Comparison of ENCODE assay signal across 12 mouse cellular contexts in genomic region chr11:83079487-83080199, GRCm38 (mm10). TPM values are rescaled to one million over a fixed set of nuclear protein-coding genes. Genes with fewer than 3 reads are reported as not detected.
DNase-seq lines count a peak whose midpoint lies in the region; ATAC-seq and TF ChIP-seq lines count a peak whose summit lies in the region.
"Had no signal": no experiment of that assay in that cellular context is flagged by ENCODE, and none has a peak within 500 bp of the region (broad histone marks: within the 10 kb centered on the region; RNA-seq: fewer than 3 reads in every experiment).

No protein-coding gene starts in this region.

- no peak for DNase-seq in gastrocnemius, adult 2 months
- no peak for DNase-seq in gastrocnemius, postnatal 25 days
- DNase-seq in spleen, adult 2 months (ENCODE audit: low read depth in 1 of 2, low spot score in 2 of 2), result peak; percentile 39 to 63
- DNase-seq in spleen, adult 18-20 months, result no peak
- DNase-seq in liver, postnatal 0 days, result no peak
- no peak for DNase-seq in layer of hippocampus, postnatal 36 days
- DNase-seq: cerebellum, postnatal 36 days had no signal

- no peaks in the 10 kb centered on the region for H3K27me3 ChIP-seq in spleen, adult 2 months (ENCODE audit: control insufficient read depth, insufficient read depth, low read length)
- H3K27me3 ChIP-seq in liver, postnatal 0 days (ENCODE audit: insufficient read depth, low read length), result no peaks in the 10 kb centered on the region
- H3K27me3 ChIP-seq in forebrain, embryonic 13.5 days, result no peaks in the 10 kb centered on the region
- H3K27me3 ChIP-seq in midbrain, embryonic 16.5 days (ENCODE audit: control insufficient read depth, insufficient read depth, low read depth, low read length), result no peaks in the 10 kb centered on the region
- H3K27me3 ChIP-seq: kidney, embryonic 15.5 days had no signal

- 28% methylated on average over 9 of the region's 9 CpGs for WGBS in spleen, adult 2 months
- WGBS in liver, postnatal 0 days (ENCODE audit: insufficient replicate concordance), result 24% methylated on average over 9 of the region's 9 CpGs
- WGBS in forebrain, embryonic 13.5 days, result 87% methylated on average over 9 of the region's 9 CpGs
- 88% methylated on average over 9 of the region's 9 CpGs for WGBS in midbrain, embryonic 16.5 days

- intact Hi-C loops in gastrocnemius, adult 2 months (cut with DNase I), result no loop called here

- no peak for TF ChIP-seq CTCF in gastrocnemius, adult 2 months (IDR thresholded peaks at IDR 0.05)
- no peak for TF ChIP-seq CTCF in spleen, adult 2 months (IDR thresholded peaks at IDR 0.05; ENCODE audit: extremely low read depth, insufficient read depth, insufficient read length, insufficient replicate concordance)
- no peak for TF ChIP-seq CTCF in liver, postnatal 0 days (IDR thresholded peaks at IDR 0.05; ENCODE audit: low read depth)

- peak; percentile 5; the same call in 1 of the 2 replicates for TF ChIP-seq POLR2A in spleen, adult 2 months (IDR thresholded peaks at IDR 0.05; ENCODE audit: low read depth, low read length)

- H3K27ac ChIP-seq in gastrocnemius, adult 2 months, result 0 out of 2 replicates have a peak overlapping the region, but pooled peaks have one; percentile 16
- H3K27ac ChIP-seq in spleen, adult 2 months (ENCODE audit: insufficient read depth, low read length), result peak overlapping the region; percentile 99
- peak overlapping the region; percentile 95 for H3K27ac ChIP-seq in liver, postnatal 0 days (ENCODE audit: low read depth)
- H3K27ac ChIP-seq in forebrain, embryonic 13.5 days, result no peak overlapping the region
- no peak overlapping the region for H3K27ac ChIP-seq in midbrain, embryonic 16.5 days (ENCODE audit: low read length)
- H3K27ac ChIP-seq: kidney, embryonic 15.5 days had no signal

- no peak overlapping the region for H3K9ac ChIP-seq in liver, postnatal 0 days (replicated peaks)
- H3K9ac ChIP-seq in forebrain, embryonic 13.5 days, result no peak overlapping the region
- H3K9ac ChIP-seq in midbrain, embryonic 16.5 days (ENCODE audit: low read depth, low read length), result no peak overlapping the region
- H3K9ac ChIP-seq: kidney, embryonic 15.5 days had no signal

- H3K9me3 ChIP-seq in liver, postnatal 0 days (ENCODE audit: low read length), result no peaks in the 10 kb centered on the region
- no peaks in the 10 kb centered on the region for H3K9me3 ChIP-seq in forebrain, embryonic 13.5 days (replicated peaks)
- H3K9me3 ChIP-seq in midbrain, embryonic 16.5 days (replicated peaks; ENCODE audit: control insufficient read depth, low read length, poor library complexity, severe bottlenecking), result no peaks in the 10 kb centered on the region

- H3K4me1 ChIP-seq in spleen, adult 2 months (ENCODE audit: control insufficient read depth, insufficient read depth, insufficient read length), result peaks cover 18% of the 10 kb centered on the region
- H3K4me1 ChIP-seq in liver, postnatal 0 days (ENCODE audit: insufficient read depth), result peaks cover 23% of the 10 kb centered on the region
- H3K4me1 ChIP-seq in forebrain, embryonic 13.5 days, result no peaks in the 10 kb centered on the region
- H3K4me1 ChIP-seq in midbrain, embryonic 16.5 days (ENCODE audit: control insufficient read depth, insufficient read depth, low read length), result no peaks in the 10 kb centered on the region

- no peak overlapping the region for H3K4me2 ChIP-seq in liver, postnatal 0 days (ENCODE audit: low read depth, low read length)
- H3K4me2 ChIP-seq in forebrain, embryonic 13.5 days, result no peak overlapping the region
- no peak overlapping the region for H3K4me2 ChIP-seq in midbrain, embryonic 16.5 days (ENCODE audit: low read length)
- H3K4me2 ChIP-seq: kidney, embryonic 15.5 days had no signal

- ATAC-seq in liver, postnatal 0 days, result peak; percentile 38; the same call in 1 of the 2 replicates
- ATAC-seq in forebrain, embryonic 13.5 days, result no peak
- ATAC-seq in midbrain, embryonic 16.5 days, result no peak

- H3K4me3 ChIP-seq in gastrocnemius, adult 2 months, result no peak overlapping the region
- peak overlapping the region; percentile 10; the same call in 1 of the 2 replicates for H3K4me3 ChIP-seq in spleen, adult 2 months (ENCODE audit: extremely low read depth, insufficient read depth, insufficient read length)
- no peak overlapping the region for H3K4me3 ChIP-seq in liver, postnatal 0 days (ENCODE audit: low read depth, low read length)
- no peak overlapping the region for H3K4me3 ChIP-seq in forebrain, embryonic 13.5 days
- H3K4me3 ChIP-seq in midbrain, embryonic 16.5 days (ENCODE audit: low read depth, low read length), result no peak overlapping the region
- H3K4me3 ChIP-seq: kidney, embryonic 15.5 days; myocyte had no signal

- no peaks in the 10 kb centered on the region for H3K36me3 ChIP-seq in spleen, adult 2 months (ENCODE audit: control insufficient read depth, insufficient read depth, low read length)
- H3K36me3 ChIP-seq in liver, postnatal 0 days (replicated peaks; ENCODE audit: insufficient read depth, low read length), result no peaks in the 10 kb centered on the region
- H3K36me3 ChIP-seq in forebrain, embryonic 13.5 days (ENCODE audit: poor library complexity, severe bottlenecking), result no peaks in the 10 kb centered on the region
- H3K36me3 ChIP-seq in midbrain, embryonic 16.5 days (ENCODE audit: control insufficient read depth, insufficient read depth, low read length), result no peaks in the 10 kb centered on the region
- H3K36me3 ChIP-seq: kidney, embryonic 15.5 days had no signal

- TF ChIP-seq EP300 in liver, postnatal 0 days (IDR thresholded peaks at IDR 0.05; ENCODE audit: low read depth), result peak; percentile 18; the same call in 1 of the 2 replicates

RNA-seq across cellular contexts. Expression of gene Slfn2, which starts 14.7 kb away (rescaled TPM):
- 1 to 10 TPM in 1 of 2 experiments, under 1 TPM in 1; 0.48 to 1.1 TPM for total RNA-seq in gastrocnemius, adult 2 months (2021)
- 1 to 10 TPM in 1 of 2 experiments, under 1 TPM in 1; 0.69 to 1.9 TPM for total RNA-seq in gastrocnemius, postnatal 25 days (2021)
- 28.7 and 31.8 TPM in 2 replicates for polyA plus RNA-seq in spleen, adult 2 months (2012; rRNA removed)
- 22.3 and 22.7 TPM in 2 replicates for polyA plus RNA-seq in liver, postnatal 0 days (2015; fragmentation: Nextera tagmentation; extraction: Ambion mirVana)
- polyA plus RNA-seq in forebrain, embryonic 13.5 days (2015; fragmentation: Nextera tagmentation; extraction: Ambion mirVana), result 0.28 and 0.61 TPM in 2 replicates
- polyA plus RNA-seq in midbrain, embryonic 16.5 days (2015; fragmentation: Nextera tagmentation; extraction: Ambion mirVana), result 0.61 and 1.1 TPM in 2 replicates
- total RNA-seq in layer of hippocampus, postnatal 36 days (2021), result under 1 TPM; 0.60 to 0.83 TPM

RNA-seq across cellular contexts. Expression of gene Slfn1, which starts 37.0 kb away (rescaled TPM):
- not detected for total RNA-seq in gastrocnemius, adult 2 months (2021)
- total RNA-seq in gastrocnemius, postnatal 25 days (2021), result not detected
- 11.2 and 12.1 TPM in 2 replicates for polyA plus RNA-seq in spleen, adult 2 months (2012; rRNA removed)
- polyA plus RNA-seq in liver, postnatal 0 days (2015; fragmentation: Nextera tagmentation; extraction: Ambion mirVana), result 2.6 and 2.8 TPM in 2 replicates
- polyA plus RNA-seq in forebrain, embryonic 13.5 days (2015; fragmentation: Nextera tagmentation; extraction: Ambion mirVana), result not detected in 2 replicates
- not detected in 2 replicates for polyA plus RNA-seq in midbrain, embryonic 16.5 days (2015; fragmentation: Nextera tagmentation; extraction: Ambion mirVana)
- not detected for total RNA-seq in layer of hippocampus, postnatal 36 days (2021)
- polyA plus RNA-seq: limb, embryonic 11.5 days; myocyte had no signal

RNA-seq across cellular contexts. Expression of gene Slfn8, which starts 59.0 kb away (rescaled TPM):
- total RNA-seq in gastrocnemius, adult 2 months (2021), result under 1 TPM; 0.08 to 0.13 TPM
- under 1 TPM in 1 of 2 experiments, not detected in 1; 0.19 TPM for total RNA-seq in gastrocnemius, postnatal 25 days (2021)
- 3.4 and 3.5 TPM in 2 replicates for polyA plus RNA-seq in spleen, adult 2 months (2012; rRNA removed)
- 0.76 and 1.0 TPM in 2 replicates for polyA plus RNA-seq in liver, postnatal 0 days (2015; fragmentation: Nextera tagmentation; extraction: Ambion mirVana)
- 0.09 and 0.17 TPM in 2 replicates for polyA plus RNA-seq in forebrain, embryonic 13.5 days (2015; fragmentation: Nextera tagmentation; extraction: Ambion mirVana)
- polyA plus RNA-seq in midbrain, embryonic 16.5 days (2015; fragmentation: Nextera tagmentation; extraction: Ambion mirVana), result 0.09 and 0.14 TPM in 2 replicates
- under 1 TPM; 0.32 to 0.68 TPM for total RNA-seq in layer of hippocampus, postnatal 36 days (2021)
- polyA plus RNA-seq: myocyte had no signal

Comparison
In these comparisons a context has a peak if more than half of its experiments do, and no peak if none do; other contexts are left out.
1. DNase-seq: peak in spleen, adult 2 months (2 of 2); none in gastrocnemius, adult 2 months (single experiment), gastrocnemius, postnatal 25 days (single experiment), spleen, adult 18-20 months (0 of 2), liver, postnatal 0 days (single experiment) and layer of hippocampus, postnatal 36 days (0 of 2).
2. H3K27ac ChIP-seq: peak in gastrocnemius, adult 2 months (single experiment), spleen, adult 2 months (single experiment) and liver, postnatal 0 days (single experiment); none in forebrain, embryonic 13.5 days (single experiment) and midbrain, embryonic 16.5 days (single experiment).
3. RNA of gene Slfn2, which starts 14.7 kb away (polyA plus RNA-seq): 28.7 to 31.8 TPM in spleen, adult 2 months and 22.3 to 22.7 TPM in liver, postnatal 0 days; 0.61 to 1.1 TPM in midbrain, embryonic 16.5 days and 0.28 to 0.61 TPM in forebrain, embryonic 13.5 days; every median in the first group is over 10 times any median in the second.